Mouse (Mus musculus): ENCODE data around the gene Vldlr. TPM values are rescaled to one million over a fixed set of nuclear protein-coding genes. Genes with fewer than 3 reads are reported as not detected.
A peak's percentile ranks its signal among the peaks of the same experiment; 100 is the strongest.

The Vldlr gene
- polyA plus RNA-seq, 1 experiment = 8.0 TPM

DNA sequence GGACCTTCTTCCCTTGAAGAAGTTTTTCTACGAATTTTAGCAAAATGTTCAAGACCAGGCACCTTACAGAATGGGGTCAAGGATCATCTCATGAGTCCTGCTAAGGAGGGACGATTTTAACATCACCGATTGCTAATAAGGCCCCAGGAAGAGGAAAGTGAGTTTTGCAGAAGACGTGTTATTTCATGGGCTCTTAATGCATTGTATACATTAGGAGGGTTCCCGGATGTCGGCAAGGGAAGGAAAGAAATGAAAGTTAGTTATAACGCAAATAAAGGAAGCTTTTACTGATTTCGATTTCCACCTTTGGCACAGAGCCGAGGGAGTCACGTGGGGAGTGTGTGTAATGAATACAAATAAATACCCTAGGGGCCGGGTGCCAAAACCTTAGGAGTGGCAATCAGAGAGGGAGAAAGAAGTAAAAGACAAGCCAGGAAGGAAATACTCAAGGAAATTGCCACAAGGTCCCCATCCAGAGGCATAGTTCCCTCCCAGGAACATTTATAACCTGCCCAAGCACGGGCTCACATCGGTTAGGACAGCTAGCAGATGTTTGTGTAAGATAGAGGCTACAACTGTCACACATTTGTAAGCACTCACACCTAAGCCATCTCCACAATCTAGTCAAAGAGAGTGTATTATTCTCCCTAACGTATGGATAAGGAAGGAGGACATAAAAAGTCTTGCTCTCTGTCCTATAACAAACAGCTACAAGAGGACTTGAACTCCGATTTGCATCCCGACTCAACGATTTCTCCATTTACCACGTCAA is 35.7 kb upstream of the Vldlr start:
- TF ChIP-seq POLR2A (IDR thresholded peaks at IDR 0.05; ENCODE audit: control insufficient read depth, extremely low read depth, insufficient read depth, low read length, poor library complexity) = no peak
- TF ChIP-seq CTCF (IDR thresholded peaks at IDR 0.05; ENCODE audit: borderline replicate concordance, control insufficient read depth, extremely low read depth, insufficient read depth, low read length, poor library complexity) = no peak
- 53% methylated on average over 18 of the region's 18 CpGs for WGBS
- no peaks in the 10 kb centered on the region for H3K27me3 ChIP-seq (ENCODE audit: control insufficient read depth, insufficient read depth, low read length)

GRCm38 (mm10) chr19:27183511-27183910 is 32.8 kb upstream of the Vldlr start:
- H3K36me3 ChIP-seq (ENCODE audit: control insufficient read depth, insufficient read depth, low read length) = no peaks in the 10 kb centered on the region
- H3K4me1 ChIP-seq (replicated peaks; ENCODE audit: control insufficient read depth, insufficient read depth, low read length) = no peaks in the 10 kb centered on the region; the same call in 1 of the 2 replicates
- H3K27ac ChIP-seq (ENCODE audit: control insufficient read depth, insufficient read depth, low read length) = no peak overlapping the region
- no peak for TF ChIP-seq POLR2A (IDR thresholded peaks at IDR 0.05; ENCODE audit: control insufficient read depth, extremely low read depth, insufficient read depth, low read length, poor library complexity)
- no peak for TF ChIP-seq CTCF (IDR thresholded peaks at IDR 0.05; ENCODE audit: borderline replicate concordance, control insufficient read depth, extremely low read depth, insufficient read depth, low read length, poor library complexity)
- H3K4me3 ChIP-seq (ENCODE audit: control insufficient read depth, insufficient read depth, low read length) = no peak overlapping the region
- WGBS = 91% methylated on average over 7 of the region's 7 CpGs
- DNase-seq = no peak
- no peaks in the 10 kb centered on the region for H3K27me3 ChIP-seq (ENCODE audit: control insufficient read depth, insufficient read depth, low read length)

More for the DNA sequence above, 35.7 kb upstream of the Vldlr start:
- Histone ChIP-seq H3K36me3 (ENCODE audit: control insufficient read depth, insufficient read depth, low read length) (no peaks in the 10 kb centered on the region), H3K27ac (ENCODE audit: control insufficient read depth, insufficient read depth, low read length) (no peak overlapping the region), H3K4me1 (replicated peaks; ENCODE audit: control insufficient read depth, insufficient read depth, low read length) (0 out of 2 replicates have a peak, but pooled peaks cover 2% of the 10 kb centered on the region), H3K4me3 (ENCODE audit: control insufficient read depth, insufficient read depth, low read length) (no peak overlapping the region)
- no peak for DNase-seq

- H3K27ac ChIP-seq (ENCODE audit: control insufficient read depth, insufficient read depth, low read length) = no peak overlapping the region
- WGBS = 91% methylated on average over 9 of the region's 9 CpGs
- TF ChIP-seq POLR2A (IDR thresholded peaks at IDR 0.05; ENCODE audit: control insufficient read depth, extremely low read depth, insufficient read depth, low read length, poor library complexity) (no peak), CTCF (IDR thresholded peaks at IDR 0.05; ENCODE audit: borderline replicate concordance, control insufficient read depth, extremely low read depth, insufficient read depth, low read length, poor library complexity) (no peak)
- no peak overlapping the region for H3K4me3 ChIP-seq (ENCODE audit: control insufficient read depth, insufficient read depth, low read length)
- DNase-seq = no peak
- no peaks in the 10 kb centered on the region for H3K36me3 ChIP-seq (ENCODE audit: control insufficient read depth, insufficient read depth, low read length)
- no peaks in the 10 kb centered on the region for H3K27me3 ChIP-seq (ENCODE audit: control insufficient read depth, insufficient read depth, low read length)
- no peaks in the 10 kb centered on the region for H3K4me1 ChIP-seq (replicated peaks; ENCODE audit: control insufficient read depth, insufficient read depth, low read length)
Observed at GRCm38 (mm10) chr19:27203711-27204238, 12.5 kb upstream of the Vldlr start.

GRCm38 (mm10) chr19:27210991-27211390 is 5.3 kb upstream of the Vldlr start:
- no peak for DNase-seq
- no peaks in the 10 kb centered on the region for H3K4me1 ChIP-seq (replicated peaks; ENCODE audit: control insufficient read depth, insufficient read depth, low read length)
- H3K27ac ChIP-seq (ENCODE audit: control insufficient read depth, insufficient read depth, low read length) = no peak overlapping the region
- H3K4me3 ChIP-seq (ENCODE audit: control insufficient read depth, insufficient read depth, low read length) = no peak overlapping the region
- no peak for TF ChIP-seq CTCF (IDR thresholded peaks at IDR 0.05; ENCODE audit: borderline replicate concordance, control insufficient read depth, extremely low read depth, insufficient read depth, low read length, poor library complexity)
- TF ChIP-seq POLR2A (IDR thresholded peaks at IDR 0.05; ENCODE audit: control insufficient read depth, extremely low read depth, insufficient read depth, low read length, poor library complexity) = no peak
- H3K36me3 ChIP-seq (ENCODE audit: control insufficient read depth, insufficient read depth, low read length) = no peaks in the 10 kb centered on the region
- peaks cover under 1% of the 10 kb centered on the region; the same call in 1 of the 2 replicates for H3K27me3 ChIP-seq (ENCODE audit: control insufficient read depth, insufficient read depth, low read length)
- WGBS = 84% methylated on average over 2 of the region's 2 CpGs

- TF ChIP-seq CTCF (IDR thresholded peaks at IDR 0.05; ENCODE audit: borderline replicate concordance, control insufficient read depth, extremely low read depth, insufficient read depth, low read length, poor library complexity) (no peak), POLR2A (IDR thresholded peaks at IDR 0.05; ENCODE audit: control insufficient read depth, extremely low read depth, insufficient read depth, low read length, poor library complexity) (no peak)
- DNase-seq = no peak
- Histone ChIP-seq H3K4me1 (replicated peaks; ENCODE audit: control insufficient read depth, insufficient read depth, low read length) (peaks cover 17% of the 10 kb centered on the region), H3K27ac (ENCODE audit: control insufficient read depth, insufficient read depth, low read length) (no peak overlapping the region), H3K27me3 (ENCODE audit: control insufficient read depth, insufficient read depth, low read length) (peaks cover 22% of the 10 kb centered on the region; the same call in 1 of the 2 replicates), H3K4me3 (ENCODE audit: control insufficient read depth, insufficient read depth, low read length) (no peak overlapping the region), H3K36me3 (ENCODE audit: control insufficient read depth, insufficient read depth, low read length) (no peaks in the 10 kb centered on the region)
- WGBS = 94% methylated on average over 4 of the region's 4 CpGs
Observed at GRCm38 (mm10) chr19:27215596-27215995, 688 bp upstream of the Vldlr start.

DNA sequence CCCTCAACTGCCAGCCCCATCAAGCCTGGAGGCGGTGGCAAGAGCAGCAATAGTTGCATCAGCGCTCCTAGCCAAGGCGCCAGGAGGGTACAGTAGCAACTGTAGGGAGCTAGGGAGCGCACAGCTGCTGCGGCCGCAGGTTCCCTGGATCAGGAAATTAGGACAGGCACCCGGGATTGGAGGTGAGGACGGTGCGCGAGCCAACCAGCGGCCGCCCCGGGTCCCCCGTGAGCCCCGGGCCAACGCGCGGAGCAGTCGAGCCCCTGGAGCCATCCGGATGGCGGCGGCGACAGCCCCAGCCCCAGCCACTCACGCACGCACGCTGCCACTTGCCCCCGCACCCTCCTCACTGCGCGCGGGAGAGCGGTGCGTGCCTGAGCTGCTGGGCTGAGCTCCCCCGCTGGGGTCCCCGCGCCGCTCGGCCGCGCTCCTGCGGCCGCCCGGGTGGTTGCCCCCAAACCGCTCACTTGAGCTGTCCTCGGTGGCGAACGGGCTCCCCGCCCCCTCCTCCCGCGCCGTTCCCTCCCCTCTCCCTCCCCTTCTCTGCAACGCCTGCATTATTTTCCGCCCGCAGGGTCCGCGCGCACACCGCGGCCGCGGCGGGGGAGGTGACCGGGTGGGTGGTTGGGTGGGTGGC is 601 bp downstream of the Vldlr start:
- TF ChIP-seq CTCF (IDR thresholded peaks at IDR 0.05; ENCODE audit: borderline replicate concordance, control insufficient read depth, extremely low read depth, insufficient read depth, low read length, poor library complexity) (no peak), POLR2A (IDR thresholded peaks at IDR 0.05; ENCODE audit: control insufficient read depth, extremely low read depth, insufficient read depth, low read length, poor library complexity) (no peak)
- peak; percentile 1 for DNase-seq
- H3K4me1 ChIP-seq (replicated peaks; ENCODE audit: control insufficient read depth, insufficient read depth, low read length) = peaks cover 17% of the 10 kb centered on the region

More for the DNA sequence above, 601 bp downstream of the Vldlr start:
- Histone ChIP-seq H3K36me3 (ENCODE audit: control insufficient read depth, insufficient read depth, low read length) (no peaks in the 10 kb centered on the region), H3K27me3 (ENCODE audit: control insufficient read depth, insufficient read depth, low read length) (peaks cover 22% of the 10 kb centered on the region; the same call in 1 of the 2 replicates), H3K4me3 (ENCODE audit: control insufficient read depth, insufficient read depth, low read length) (peak overlapping the region; percentile 28), H3K27ac (ENCODE audit: control insufficient read depth, insufficient read depth, low read length) (no peak overlapping the region)
- 2% methylated on average over 61 of the region's 62 CpGs for WGBS
